Mouse (Mus musculus): Measurements from ENCODE around the gene Cdh4.

Cdh4 gene

GRCm38 (mm10) chr2:179443959-179444358 lies 1.7 kb downstream of the Cdh4 start:
- TF ChIP-seq NANOG (IDR thresholded peaks at IDR 0.05; ENCODE audit: borderline replicate concordance, low read length) (no peak), CTCF (conservative IDR thresholded peaks at IDR 0.05; ENCODE audit: low read length) (no peak), POU5F1 (IDR thresholded peaks at IDR 0.05; ENCODE audit: borderline replicate concordance, low read length) (no peak)
- no peaks in the 10 kb centered on the region for H3K9me3 ChIP-seq (ENCODE audit: low read length)
- no peaks in the 10 kb centered on the region for H3K36me3 ChIP-seq (ENCODE audit: insufficient read depth, low read length)
- H3K4me3 ChIP-seq (replicated peaks; ENCODE audit: low read length): peak overlapping the region; percentile 85; the same call in 1 of the 2 replicates
- H3K4me1 ChIP-seq (replicated peaks; ENCODE audit: low read depth, low read length): peaks cover 17% of the 10 kb centered on the region
- peaks cover 69% of the 10 kb centered on the region for H3K27me3 ChIP-seq (ENCODE audit: insufficient read depth, low read length)

DNA sequence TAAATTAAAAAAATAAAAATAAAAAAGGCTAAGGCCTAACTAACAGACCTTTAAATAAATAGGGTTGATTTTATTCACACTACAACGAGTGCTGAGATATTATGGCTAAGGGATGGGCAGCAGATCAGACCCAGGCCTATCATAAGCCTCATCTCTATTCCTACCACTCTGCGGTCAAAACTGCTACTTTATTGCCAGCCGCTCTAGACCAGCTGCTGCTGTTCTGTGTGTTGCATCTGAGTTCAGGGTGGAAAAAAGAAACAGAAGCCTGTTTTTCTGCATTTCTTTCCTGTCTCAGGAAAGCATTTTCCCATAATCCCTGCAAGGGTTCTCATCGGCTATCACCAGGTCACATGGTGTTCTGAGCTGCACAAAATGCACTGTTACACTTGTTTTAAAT lies 6.0 kb downstream of the Cdh4 start:
- Histone ChIP-seq H3K4me3 (replicated peaks; ENCODE audit: low read length) (no peak overlapping the region), H3K9me3 (ENCODE audit: low read length) (no peaks in the 10 kb centered on the region), H3K27me3 (ENCODE audit: insufficient read depth, low read length) (peaks cover 36% of the 10 kb centered on the region), H3K36me3 (ENCODE audit: insufficient read depth, low read length) (no peaks in the 10 kb centered on the region), H3K4me1 (replicated peaks; ENCODE audit: low read depth, low read length) (peaks cover 10% of the 10 kb centered on the region; the same call in 1 of the 2 replicates)
- TF ChIP-seq CTCF (conservative IDR thresholded peaks at IDR 0.05; ENCODE audit: low read length) (no peak), POU5F1 (IDR thresholded peaks at IDR 0.05; ENCODE audit: borderline replicate concordance, low read length) (no peak), NANOG (IDR thresholded peaks at IDR 0.05; ENCODE audit: borderline replicate concordance, low read length) (no peak)

GRCm38 (mm10) chr2:179449018-179449417 lies 6.8 kb downstream of the Cdh4 start:
- peaks cover 6% of the 10 kb centered on the region; the same call in 1 of the 2 replicates for H3K4me1 ChIP-seq (replicated peaks; ENCODE audit: low read depth, low read length)
- peaks cover 28% of the 10 kb centered on the region for H3K27me3 ChIP-seq (ENCODE audit: insufficient read depth, low read length)
- H3K4me3 ChIP-seq (replicated peaks; ENCODE audit: low read length): no peak overlapping the region
- H3K9me3 ChIP-seq (ENCODE audit: low read length): no peaks in the 10 kb centered on the region
- TF ChIP-seq CTCF (conservative IDR thresholded peaks at IDR 0.05; ENCODE audit: low read length): peak; percentile 94
- TF ChIP-seq NANOG (IDR thresholded peaks at IDR 0.05; ENCODE audit: borderline replicate concordance, low read length): no peak
- no peak for TF ChIP-seq POU5F1 (IDR thresholded peaks at IDR 0.05; ENCODE audit: borderline replicate concordance, low read length)
- no peaks in the 10 kb centered on the region for H3K36me3 ChIP-seq (ENCODE audit: insufficient read depth, low read length)

DNA sequence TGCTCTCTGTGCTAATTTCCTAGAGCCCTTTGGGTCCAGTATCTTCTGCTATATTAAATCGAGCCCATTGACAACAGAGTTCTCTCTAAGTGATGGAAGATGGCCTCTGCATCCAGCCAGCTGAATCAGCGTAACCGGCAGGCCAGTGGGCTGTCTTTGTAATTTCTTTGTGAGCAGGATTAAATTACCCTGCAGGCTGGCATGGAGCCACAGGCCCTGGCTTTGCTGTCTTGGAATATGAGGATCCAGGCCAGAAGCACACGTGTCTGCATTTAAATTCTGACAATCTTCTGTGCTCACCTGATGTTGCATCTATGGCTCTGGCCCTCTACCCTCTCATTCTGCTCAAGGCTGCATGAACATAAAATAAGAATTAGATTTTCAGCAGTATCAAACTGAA lies 17.0 kb downstream of the Cdh4 start:
- peaks cover 55% of the 10 kb centered on the region for H3K9me3 ChIP-seq (ENCODE audit: low read length)
- TF ChIP-seq CTCF (conservative IDR thresholded peaks at IDR 0.05; ENCODE audit: low read length) (no peak), POU5F1 (IDR thresholded peaks at IDR 0.05; ENCODE audit: borderline replicate concordance, low read length) (no peak), NANOG (IDR thresholded peaks at IDR 0.05; ENCODE audit: borderline replicate concordance, low read length) (no peak)
- H3K4me1 ChIP-seq (replicated peaks; ENCODE audit: low read depth, low read length): no peaks in the 10 kb centered on the region
- H3K4me3 ChIP-seq (replicated peaks; ENCODE audit: low read length): no peak overlapping the region
- no peaks in the 10 kb centered on the region for H3K27me3 ChIP-seq (ENCODE audit: insufficient read depth, low read length)
- no peaks in the 10 kb centered on the region for H3K36me3 ChIP-seq (ENCODE audit: insufficient read depth, low read length)

DNA sequence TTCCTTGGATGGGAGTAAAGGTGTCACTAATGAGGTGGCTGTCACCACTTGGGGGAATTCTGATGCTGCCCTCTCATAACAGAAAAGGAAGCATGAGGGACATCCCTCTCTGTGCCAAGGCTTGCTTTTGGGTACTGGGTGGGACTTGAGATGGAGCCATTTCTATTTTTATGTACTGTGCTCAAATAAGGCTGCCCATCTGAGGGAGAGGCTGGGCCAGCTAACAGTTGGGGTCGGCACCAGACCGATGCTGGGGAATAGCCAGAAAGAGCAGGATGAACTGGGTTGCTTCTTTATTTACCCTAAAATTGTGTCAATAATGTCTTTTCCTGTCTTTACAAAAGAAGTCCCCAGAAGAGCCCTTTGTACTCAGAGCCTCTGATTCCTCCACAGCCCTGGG lies 17.4 kb downstream of the Cdh4 start:
- H3K4me1 ChIP-seq (replicated peaks; ENCODE audit: low read depth, low read length): no peaks in the 10 kb centered on the region
- no peak overlapping the region for H3K4me3 ChIP-seq (replicated peaks; ENCODE audit: low read length)
- H3K27me3 ChIP-seq (ENCODE audit: insufficient read depth, low read length): no peaks in the 10 kb centered on the region
- H3K36me3 ChIP-seq (ENCODE audit: insufficient read depth, low read length): no peaks in the 10 kb centered on the region
- peaks cover 59% of the 10 kb centered on the region for H3K9me3 ChIP-seq (ENCODE audit: low read length)
- TF ChIP-seq POU5F1 (IDR thresholded peaks at IDR 0.05; ENCODE audit: borderline replicate concordance, low read length): no peak
- no peak for TF ChIP-seq NANOG (IDR thresholded peaks at IDR 0.05; ENCODE audit: borderline replicate concordance, low read length)
- TF ChIP-seq CTCF (conservative IDR thresholded peaks at IDR 0.05; ENCODE audit: low read length): no peak

DNA sequence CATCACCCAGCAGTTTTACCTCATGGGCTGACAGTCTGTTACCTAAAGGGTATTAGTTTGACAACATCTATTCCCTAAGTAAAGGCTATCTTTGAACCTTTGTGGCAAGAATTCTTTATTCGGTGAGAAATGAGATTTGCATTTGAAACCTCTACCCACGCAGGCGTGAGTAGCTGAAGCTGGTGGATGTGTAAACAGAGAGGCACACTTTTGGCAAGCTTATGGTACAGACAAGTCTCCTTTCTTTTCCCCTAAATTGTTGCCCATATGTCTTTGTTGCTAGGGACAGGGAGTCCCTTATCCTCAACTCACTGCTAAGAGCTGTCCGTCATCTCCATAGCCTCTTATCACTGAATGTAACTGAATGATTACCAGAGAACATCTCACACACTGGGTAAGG lies 21.3 kb downstream of the Cdh4 start:
- Histone ChIP-seq H3K4me3 (replicated peaks; ENCODE audit: low read length) (no peak overlapping the region), H3K9me3 (ENCODE audit: low read length) (peaks cover 86% of the 10 kb centered on the region), H3K36me3 (ENCODE audit: insufficient read depth, low read length) (no peaks in the 10 kb centered on the region), H3K27me3 (ENCODE audit: insufficient read depth, low read length) (no peaks in the 10 kb centered on the region), H3K4me1 (replicated peaks; ENCODE audit: low read depth, low read length) (no peaks in the 10 kb centered on the region)
- TF ChIP-seq CTCF (conservative IDR thresholded peaks at IDR 0.05; ENCODE audit: low read length) (no peak), NANOG (IDR thresholded peaks at IDR 0.05; ENCODE audit: borderline replicate concordance, low read length) (no peak), POU5F1 (IDR thresholded peaks at IDR 0.05; ENCODE audit: borderline replicate concordance, low read length) (no peak)

DNA sequence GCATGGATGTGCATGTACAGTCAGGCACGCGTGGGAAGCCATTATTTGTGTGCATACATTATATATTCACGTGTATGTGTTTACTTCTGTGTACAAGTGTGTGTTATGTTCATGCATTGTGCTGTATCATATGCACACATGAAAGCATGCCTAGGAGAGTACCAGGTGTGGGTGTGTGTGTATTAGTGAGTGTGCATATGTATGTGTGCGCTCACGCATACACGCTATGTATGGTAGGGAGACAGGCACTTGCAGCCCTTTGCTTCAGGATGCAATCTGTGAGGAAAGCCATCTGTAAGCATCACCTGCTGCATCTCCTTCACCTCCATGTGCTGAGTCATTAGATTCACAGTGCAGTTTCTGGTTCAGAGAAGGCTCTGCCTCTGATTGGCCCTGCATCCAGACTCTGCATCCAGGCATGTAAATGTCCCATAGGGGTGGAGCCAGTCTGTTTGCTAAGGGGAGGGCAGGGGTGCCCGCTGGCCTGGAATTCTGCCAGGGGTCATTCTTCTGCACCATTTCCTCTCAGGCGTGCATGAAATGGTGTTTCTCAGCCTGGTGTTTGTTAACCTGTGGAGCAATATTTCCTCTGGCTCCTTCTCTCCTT lies 25.7 kb downstream of the Cdh4 start:
- H3K4me1 ChIP-seq (replicated peaks; ENCODE audit: low read depth, low read length): no peaks in the 10 kb centered on the region
- TF ChIP-seq NANOG (IDR thresholded peaks at IDR 0.05; ENCODE audit: borderline replicate concordance, low read length): no peak
- no peak for TF ChIP-seq CTCF (conservative IDR thresholded peaks at IDR 0.05; ENCODE audit: low read length)
- TF ChIP-seq POU5F1 (IDR thresholded peaks at IDR 0.05; ENCODE audit: borderline replicate concordance, low read length): no peak
- H3K27me3 ChIP-seq (ENCODE audit: insufficient read depth, low read length): no peaks in the 10 kb centered on the region
- no peaks in the 10 kb centered on the region for H3K36me3 ChIP-seq (ENCODE audit: insufficient read depth, low read length)
- peaks cover 43% of the 10 kb centered on the region for H3K9me3 ChIP-seq (ENCODE audit: low read length)
- no peak overlapping the region for H3K4me3 ChIP-seq (replicated peaks; ENCODE audit: low read length)

DNA sequence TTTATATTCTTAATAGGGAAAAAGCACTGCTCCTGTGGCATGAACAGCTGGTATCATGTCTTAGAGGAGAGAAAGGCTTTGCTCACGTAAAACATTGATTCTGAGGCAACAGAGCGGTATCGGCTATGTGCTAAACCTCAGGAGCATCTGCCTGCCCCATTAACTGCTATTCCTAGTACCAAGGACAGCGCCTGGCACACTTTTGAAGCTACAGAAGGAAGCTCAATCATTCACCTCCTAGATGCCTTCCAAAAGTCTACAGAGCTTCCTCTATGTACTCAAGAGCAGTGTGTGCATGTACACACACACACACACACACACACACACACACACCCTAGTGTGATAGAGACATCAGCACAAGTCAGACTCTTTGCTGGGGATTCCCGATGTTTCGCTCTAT lies 34.4 kb downstream of the Cdh4 start:
- Histone ChIP-seq H3K27me3 (ENCODE audit: insufficient read depth, low read length) (peaks cover 11% of the 10 kb centered on the region), H3K9me3 (ENCODE audit: low read length) (no peaks in the 10 kb centered on the region), H3K36me3 (ENCODE audit: insufficient read depth, low read length) (no peaks in the 10 kb centered on the region), H3K4me3 (replicated peaks; ENCODE audit: low read length) (no peak overlapping the region), H3K4me1 (replicated peaks; ENCODE audit: low read depth, low read length) (no peaks in the 10 kb centered on the region)
- no peak for TF ChIP-seq CTCF (conservative IDR thresholded peaks at IDR 0.05; ENCODE audit: low read length)

- TF ChIP-seq NANOG (IDR thresholded peaks at IDR 0.05; ENCODE audit: borderline replicate concordance, low read length) (no peak), CTCF (conservative IDR thresholded peaks at IDR 0.05; ENCODE audit: low read length) (no peak), POU5F1 (IDR thresholded peaks at IDR 0.05; ENCODE audit: borderline replicate concordance, low read length) (no peak)
- Histone ChIP-seq H3K27me3 (ENCODE audit: insufficient read depth, low read length) (peaks cover 13% of the 10 kb centered on the region), H3K4me1 (replicated peaks; ENCODE audit: low read depth, low read length) (no peaks in the 10 kb centered on the region), H3K9me3 (ENCODE audit: low read length) (no peaks in the 10 kb centered on the region), H3K4me3 (replicated peaks; ENCODE audit: low read length) (no peak overlapping the region), H3K36me3 (ENCODE audit: insufficient read depth, low read length) (no peaks in the 10 kb centered on the region)
These were observed 38.6 kb downstream of the Cdh4 start for GRCm38 (mm10) chr2:179480800-179481200.

Data from E14TG2a.4 (cell line).